Mouse (Mus musculus) liver, embryonic 11.5 days (tissue): ENCODE measurements around the gene Zg16. TPM values are rescaled to one million over a fixed set of nuclear protein-coding genes. Genes with fewer than 3 reads are reported as not detected.

Experiments used
- ATAC-seq: fragments of 200-750 bp; cut with Nextera tagmentation; replicated peaks from 2 replicates; pipeline ENCODE4 v1.8.0; 2017; ENCODE audit warnings: moderate number of reproducible peaks, mild to moderate bottlenecking, moderate TSS enrichment, moderate library complexity; ENCODE audit not compliant: low FRiP score
- DNase-seq: peaks from one replicate; pipeline ENCODE4 v3.0.0-alpha.2; 2017; ENCODE audit warnings: low spot score
- H3K27ac ChIP-seq: fragments of 300-500 bp; sonication (generic); 2 replicates; pipeline ENCODE4 v1.5.1; 2014; ENCODE audit warnings: mild to moderate bottlenecking, low read depth, low read length, control low read depth
- H3K27me3 ChIP-seq: fragments of 300-500 bp; sonication (generic); replicated peaks from 2 replicates; pipeline ENCODE4 v1.6.1; 2014; ENCODE audit warnings: low read length, mixed read lengths; ENCODE audit not compliant: control insufficient read depth, insufficient read depth
- H3K36me3 ChIP-seq: fragments of 300-500 bp; sonication (generic); 2 replicates; pipeline ENCODE4 v1.6.1; 2014; ENCODE audit warnings: mild to moderate bottlenecking, low read length, moderate library complexity, mixed read lengths; ENCODE audit not compliant: control insufficient read depth, insufficient read depth
- H3K4me1 ChIP-seq: fragments of 300-500 bp; sonication (generic); replicated peaks from 2 replicates; pipeline ENCODE4 v1.6.1; 2014; ENCODE audit warnings: low read length, mixed read lengths; ENCODE audit not compliant: control insufficient read depth, insufficient read depth
- H3K4me2 ChIP-seq: fragments of 300-500 bp; sonication (generic); 2 replicates; pipeline ENCODE4 v1.6.1; 2014; ENCODE audit warnings: mild to moderate bottlenecking, control low read depth, moderate library complexity
- H3K4me3 ChIP-seq: fragments of 300-500 bp; sonication (generic); 2 replicates; pipeline ENCODE4 v1.5.1; 2014; ENCODE audit warnings: low read depth, low read length, control low read depth
- H3K9ac ChIP-seq: fragments of 300-500 bp; sonication (generic); 2 replicates; pipeline ENCODE4 v1.6.1; 2014; ENCODE audit warnings: low read depth, low read length, control low read depth
- H3K9me3 ChIP-seq: fragments of 300-500 bp; sonication (generic); 2 replicates; pipeline ENCODE4 v1.6.1; 2016; ENCODE audit warnings: low read length, inconsistent platforms, mixed read lengths; ENCODE audit not compliant: control insufficient read depth
- WGBS: fragments of 180-500 bp; shearing (Covaris S2); extraction: QIAGEN DNeasy Blood & Tissue Kit; methylation state at CpG from one replicate; pipeline ENCODE4 v1.1.7; 2014; 5-methylcytosine and 5-hydroxymethylcytosine counted together
- polyA plus RNA-seq: library from polyadenylated mRNA; unstranded; fragments of >200 nt; fragmentation: Nextera tagmentation; extraction: Ambion mirVana; gene quantifications from 2 replicates; pipeline ENCODE4 v1.2.1, GENCODE M21; 2014

Zg16 gene
- polyA plus RNA-seq, 1 experiment from 2014 or later = not detected

DNA sequence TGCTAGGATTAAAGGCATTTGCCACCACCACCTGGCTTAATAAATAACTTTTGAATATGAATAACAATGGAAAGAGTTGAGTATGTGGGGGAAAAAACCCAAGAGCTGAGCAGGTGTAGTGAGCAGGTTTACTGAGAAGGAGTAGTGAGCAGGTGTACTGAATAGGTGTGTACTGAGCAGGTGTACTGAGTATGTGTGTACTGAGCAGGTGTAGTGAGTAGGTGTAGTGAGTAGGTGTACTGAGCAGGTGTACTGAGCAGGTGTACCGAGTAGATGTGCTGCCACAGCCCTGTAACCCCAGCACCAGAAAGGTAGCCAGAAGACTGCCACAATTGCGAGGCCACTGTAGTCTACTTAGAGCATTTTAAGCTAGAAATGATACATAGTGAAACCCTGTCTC lies 2.3 kb downstream of the Zg16 start:
- Histone ChIP-seq H3K9me3 (no peaks in the 10 kb centered on the region), H3K4me1 (peaks cover 22% of the 10 kb centered on the region), H3K27me3 (no peaks in the 10 kb centered on the region), H3K4me3 (no peak overlapping the region), H3K27ac (no peak overlapping the region), H3K9ac (no peak overlapping the region), H3K4me2 (no peak overlapping the region), H3K36me3 (no peaks in the 10 kb centered on the region)
- DNase-seq (no peak), ATAC-seq (no peak)
- 88% methylated on average over 2 of the region's 2 CpGs for WGBS

GRCm38 (mm10) chr7:127083689-127084088 lies 3.4 kb downstream of the Zg16 start:
- WGBS = 68% methylated on average over 4 of the region's 4 CpGs
- Histone ChIP-seq H3K36me3 (no peaks in the 10 kb centered on the region), H3K27ac (no peak overlapping the region), H3K4me2 (no peak overlapping the region), H3K9me3 (no peaks in the 10 kb centered on the region), H3K4me1 (peaks cover 12% of the 10 kb centered on the region), H3K4me3 (no peak overlapping the region), H3K27me3 (no peaks in the 10 kb centered on the region), H3K9ac (no peak overlapping the region)
- DNase-seq (no peak), ATAC-seq (0 out of 2 replicates have a peak, but pooled peaks have one; percentile 51)

DNA sequence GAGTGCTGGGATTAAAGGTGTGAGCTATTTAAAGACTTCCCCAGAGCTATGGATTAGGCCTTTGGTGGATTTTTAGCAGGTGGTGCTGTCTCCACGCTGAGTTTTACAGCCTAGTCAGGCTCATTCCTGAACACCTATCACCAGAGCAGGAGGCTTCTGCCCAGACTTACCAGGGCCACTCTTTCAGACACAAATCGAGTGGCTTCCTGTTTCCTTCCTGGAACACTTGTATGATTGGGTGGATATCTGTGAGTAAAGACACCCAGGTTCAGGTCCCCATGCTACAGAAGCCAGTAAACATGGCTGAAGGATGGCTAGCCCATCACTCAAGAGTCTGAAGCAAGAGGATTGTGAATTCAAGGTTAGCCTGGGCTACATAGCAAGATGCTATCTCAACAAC lies 4.1 kb downstream of the Zg16 start:
- H3K9me3 ChIP-seq = no peaks in the 10 kb centered on the region
- H3K36me3 ChIP-seq = no peaks in the 10 kb centered on the region
- no peak overlapping the region for H3K4me3 ChIP-seq
- no peaks in the 10 kb centered on the region for H3K27me3 ChIP-seq
- H3K4me1 ChIP-seq = peaks cover 12% of the 10 kb centered on the region
- H3K27ac ChIP-seq = no peak overlapping the region
- H3K9ac ChIP-seq = no peak overlapping the region
- H3K4me2 ChIP-seq = no peak overlapping the region
- WGBS = 23% methylated on average over 2 of the region's 2 CpGs
- ATAC-seq (no peak), DNase-seq (no peak)

- H3K9me3 ChIP-seq = no peaks in the 10 kb centered on the region
- no peak overlapping the region for H3K4me2 ChIP-seq
- no peak overlapping the region for H3K9ac ChIP-seq
- H3K36me3 ChIP-seq = no peaks in the 10 kb centered on the region
- WGBS = 51% methylated on average over 8 of the region's 8 CpGs
- H3K4me3 ChIP-seq = no peak overlapping the region
- ATAC-seq (no peak), DNase-seq (no peak)
- no peak overlapping the region for H3K27ac ChIP-seq
- H3K27me3 ChIP-seq = no peaks in the 10 kb centered on the region
- peaks cover 12% of the 10 kb centered on the region for H3K4me1 ChIP-seq
These were observed 4.9 kb downstream of the Zg16 start for GRCm38 (mm10) chr7:127082271-127082670.

GRCm38 (mm10) chr7:127080045-127080444 lies 7.1 kb downstream of the Zg16 start:
- ATAC-seq (no peak), DNase-seq (no peak)
- Histone ChIP-seq H3K4me2 (no peak overlapping the region), H3K4me1 (0 out of 2 replicates have a peak, but pooled peaks cover 8% of the 10 kb centered on the region), H3K4me3 (no peak overlapping the region), H3K9me3 (0 out of 2 replicates have a peak, but pooled peaks cover 2% of the 10 kb centered on the region), H3K9ac (no peak overlapping the region), H3K36me3 (no peaks in the 10 kb centered on the region), H3K27ac (no peak overlapping the region), H3K27me3 (no peaks in the 10 kb centered on the region)
- WGBS = 55% methylated on average over 3 of the region's 3 CpGs

DNA sequence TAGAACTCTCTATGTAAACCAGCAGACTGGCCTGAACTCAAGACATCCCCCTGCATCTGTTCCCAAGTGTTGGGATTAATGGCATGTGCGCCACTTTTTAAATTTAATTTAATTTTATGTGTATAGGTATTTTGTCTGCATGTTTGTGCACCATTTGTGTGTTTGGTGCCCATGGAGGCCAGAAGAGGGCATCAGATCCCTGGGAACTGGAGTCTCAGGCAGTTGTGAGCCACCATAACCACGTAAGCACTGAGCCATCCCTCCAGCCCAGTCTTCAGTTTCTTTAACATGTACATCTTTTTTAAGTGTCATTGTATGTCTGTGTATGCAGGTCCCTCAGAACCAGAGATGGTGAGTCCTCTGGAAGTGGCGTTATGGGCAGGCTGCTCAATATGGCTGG lies 9.4 kb downstream of the Zg16 start:
- Histone ChIP-seq H3K27me3 (no peaks in the 10 kb centered on the region), H3K9me3 (0 out of 2 replicates have a peak, but pooled peaks cover 3% of the 10 kb centered on the region), H3K4me2 (no peak overlapping the region), H3K36me3 (no peaks in the 10 kb centered on the region), H3K27ac (no peak overlapping the region), H3K4me1 (0 out of 2 replicates have a peak, but pooled peaks cover 5% of the 10 kb centered on the region), H3K4me3 (no peak overlapping the region), H3K9ac (no peak overlapping the region)
- WGBS = 78% methylated on average over 3 of the region's 3 CpGs
- DNase-seq = no peak
- ATAC-seq = no peak

DNA sequence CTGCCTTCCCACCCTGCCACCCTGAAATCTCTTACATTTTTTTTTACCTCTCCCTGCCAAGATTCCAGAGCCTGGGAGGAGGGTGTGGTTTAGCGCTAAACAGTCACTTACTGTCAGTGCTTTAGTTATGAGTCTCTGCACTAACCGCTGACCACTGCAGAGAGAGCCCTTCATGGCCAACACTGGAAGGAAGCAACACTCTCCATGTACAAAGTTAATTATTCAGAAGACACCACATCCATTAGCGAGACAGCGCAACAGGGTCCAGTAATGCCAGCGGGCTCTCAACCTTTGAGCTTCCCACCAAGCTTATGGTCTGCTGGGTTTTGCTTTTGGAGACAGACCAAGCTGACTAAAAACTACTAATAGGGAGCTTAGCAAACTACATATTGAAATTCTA lies 10.9 kb downstream of the Zg16 start:
- ATAC-seq = no peak

GRCm38 (mm10) chr7:127073221-127073620 lies 13.9 kb downstream of the Zg16 start:
- Histone ChIP-seq H3K27ac (no peak overlapping the region), H3K4me2 (no peak overlapping the region), H3K4me3 (no peak overlapping the region), H3K4me1 (no peaks in the 10 kb centered on the region), H3K9ac (no peak overlapping the region), H3K27me3 (no peaks in the 10 kb centered on the region), H3K36me3 (no peaks in the 10 kb centered on the region), H3K9me3 (0 out of 2 replicates have a peak, but pooled peaks cover 3% of the 10 kb centered on the region)
- 78% methylated on average over 4 of the region's 4 CpGs for WGBS
- ATAC-seq (no peak), DNase-seq (no peak)

More for the DNA sequence above, 10.9 kb downstream of the Zg16 start:
- Histone ChIP-seq H3K36me3 (no peaks in the 10 kb centered on the region), H3K9me3 (0 out of 2 replicates have a peak, but pooled peaks cover 3% of the 10 kb centered on the region), H3K27ac (no peak overlapping the region), H3K9ac (no peak overlapping the region), H3K4me1 (no peaks in the 10 kb centered on the region), H3K4me3 (no peak overlapping the region), H3K27me3 (no peaks in the 10 kb centered on the region), H3K4me2 (no peak overlapping the region)
- 90% methylated on average over 5 of the region's 5 CpGs for WGBS
- no peak for DNase-seq

GRCm38 (mm10) chr7:127070871-127071413 lies 16.2 kb downstream of the Zg16 start:
- Histone ChIP-seq H3K36me3 (no peaks in the 10 kb centered on the region), H3K27ac (no peak overlapping the region), H3K4me3 (no peak overlapping the region), H3K4me2 (no peak overlapping the region), H3K4me1 (no peaks in the 10 kb centered on the region), H3K9me3 (0 out of 2 replicates have a peak, but pooled peaks cover 3% of the 10 kb centered on the region), H3K9ac (no peak overlapping the region), H3K27me3 (no peaks in the 10 kb centered on the region)
- ATAC-seq = no peak
- DNase-seq = no peak
- WGBS = 74% methylated on average over 4 of the region's 4 CpGs
